Mouse (Mus musculus): ENCODE results near the gene Prss33. TPM values are rescaled to one million over a fixed set of nuclear protein-coding genes. Genes with fewer than 3 reads are reported as not detected.
"Not testable (repeated sequence)": the region's sequence is repeated elsewhere in the genome, so short reads cannot be mapped to it uniquely, and the experiment has no call there.

Prss33 gene
- polyA plus RNA-seq (2014; fragmentation: Nextera tagmentation; extraction: Ambion mirVana), result 0.41 TPM in 1 of 2 replicates, not detected in the other

GRCm38 (mm10) chr17:23836006-23836575 is at the start of gene Prss33:
Gene Prss33 (minus strand): TSS chr17:23836056.
- DNase-seq (no peak), ATAC-seq (ENCODE audit: low FRiP score, low TSS enrichment) (no peak)
- WGBS, result 39% methylated on average over 8 of the region's 8 CpGs
- Histone ChIP-seq H3K4me2 (ENCODE audit: low read length) (no peak within 1 kb of the TSS), H3K4me1 (ENCODE audit: control insufficient read depth, insufficient read depth, low read length) (no peaks in the 10 kb centered on the region; the same call in 1 of the 2 replicates), H3K27me3 (ENCODE audit: control insufficient read depth, insufficient read depth, low read length) (0 out of 2 replicates have a peak, but pooled peaks cover 3% of the 10 kb centered on the region), H3K4me3 (replicated peaks; ENCODE audit: low read depth, low read length) (no peak within 1 kb of the TSS), H3K9me3 (ENCODE audit: control insufficient read depth, low read length) (no peaks in the 10 kb centered on the region), H3K36me3 (ENCODE audit: control insufficient read depth, insufficient read depth, low read length) (no peaks in the 10 kb centered on the region), H3K9ac (replicated peaks; ENCODE audit: low read length) (no peak within 1 kb of the TSS), H3K27ac (replicated peaks; ENCODE audit: low read depth, low read length) (no peak within 1 kb of the TSS)

GRCm38 (mm10) chr17:23880576-23880975 is 44.7 kb upstream of the Prss33 start, which contains the start of the genes Dcpp1 and Dcpp2:
Gene Dcpp1 (plus strand): TSS chr17:23880876.
Gene Dcpp2 (plus strand): TSS chr17:23880880.
- not testable (repeated sequence) for ATAC-seq (ENCODE audit: low FRiP score, low TSS enrichment); H3K36me3 ChIP-seq (ENCODE audit: control insufficient read depth, insufficient read depth, low read length); H3K9ac ChIP-seq (replicated peaks; ENCODE audit: low read length); H3K4me1 ChIP-seq (ENCODE audit: control insufficient read depth, insufficient read depth, low read length); H3K4me2 ChIP-seq (ENCODE audit: low read length); H3K9me3 ChIP-seq (ENCODE audit: control insufficient read depth, low read length); H3K27ac ChIP-seq (replicated peaks; ENCODE audit: low read depth, low read length); H3K4me3 ChIP-seq (replicated peaks; ENCODE audit: low read depth, low read length); DNase-seq; H3K27me3 ChIP-seq (ENCODE audit: control insufficient read depth, insufficient read depth, low read length)
- 73% methylated on average over 4 of the region's 4 CpGs for WGBS

GRCm38 (mm10) chr17:23877166-23877565 is 41.3 kb upstream of the Prss33 start:
- Histone ChIP-seq H3K9ac (replicated peaks; ENCODE audit: low read length) (no peak overlapping the region), H3K27me3 (ENCODE audit: control insufficient read depth, insufficient read depth, low read length) (no peaks in the 10 kb centered on the region), H3K4me1 (ENCODE audit: control insufficient read depth, insufficient read depth, low read length) (no peaks in the 10 kb centered on the region), H3K9me3 (ENCODE audit: control insufficient read depth, low read length) (no peaks in the 10 kb centered on the region), H3K4me2 (ENCODE audit: low read length) (no peak overlapping the region), H3K27ac (replicated peaks; ENCODE audit: low read depth, low read length) (no peak overlapping the region), H3K4me3 (replicated peaks; ENCODE audit: low read depth, low read length) (no peak overlapping the region), H3K36me3 (ENCODE audit: control insufficient read depth, insufficient read depth, low read length) (no peaks in the 10 kb centered on the region)
- DNase-seq (peak; percentile 15), ATAC-seq (ENCODE audit: low FRiP score, low TSS enrichment) (peak; percentile 17; the same call in 1 of the 2 replicates)
- 85% methylated on average over 2 of the region's 2 CpGs for WGBS

- Histone ChIP-seq H3K4me3 (replicated peaks; ENCODE audit: low read depth, low read length) (no peak overlapping the region), H3K9me3 (ENCODE audit: control insufficient read depth, low read length) (no peaks in the 10 kb centered on the region), H3K27ac (replicated peaks; ENCODE audit: low read depth, low read length) (no peak overlapping the region), H3K9ac (replicated peaks; ENCODE audit: low read length) (no peak overlapping the region), H3K36me3 (ENCODE audit: control insufficient read depth, insufficient read depth, low read length) (no peaks in the 10 kb centered on the region), H3K4me2 (ENCODE audit: low read length) (no peak overlapping the region), H3K27me3 (ENCODE audit: control insufficient read depth, insufficient read depth, low read length) (no peaks in the 10 kb centered on the region), H3K4me1 (ENCODE audit: control insufficient read depth, insufficient read depth, low read length) (no peaks in the 10 kb centered on the region)
- WGBS, result 57% methylated on average over 3 of the region's 3 CpGs
- ATAC-seq (ENCODE audit: low FRiP score, low TSS enrichment) (peak; percentile 62), DNase-seq (peak; percentile 51)
Observed at GRCm38 (mm10) chr17:23876741-23877140, 40.9 kb upstream of the Prss33 start.

- no peaks in the 10 kb centered on the region for H3K9me3 ChIP-seq (ENCODE audit: control insufficient read depth, low read length)
- H3K27me3 ChIP-seq (ENCODE audit: control insufficient read depth, insufficient read depth, low read length), result no peaks in the 10 kb centered on the region
- H3K4me1 ChIP-seq (ENCODE audit: control insufficient read depth, insufficient read depth, low read length), result no peaks in the 10 kb centered on the region
- 49% methylated on average over 8 of the region's 8 CpGs for WGBS
- H3K27ac ChIP-seq (replicated peaks; ENCODE audit: low read depth, low read length), result no peak overlapping the region
- H3K36me3 ChIP-seq (ENCODE audit: control insufficient read depth, insufficient read depth, low read length), result no peaks in the 10 kb centered on the region
- ATAC-seq (ENCODE audit: low FRiP score, low TSS enrichment), result no peak
- H3K9ac ChIP-seq (replicated peaks; ENCODE audit: low read length), result no peak overlapping the region
- DNase-seq, result peak; percentile 72
- H3K4me3 ChIP-seq (replicated peaks; ENCODE audit: low read depth, low read length), result no peak overlapping the region
- no peak overlapping the region for H3K4me2 ChIP-seq (ENCODE audit: low read length)
Observed at GRCm38 (mm10) chr17:23873884-23874856, 38.3 kb upstream of the Prss33 start.

GRCm38 (mm10) chr17:23868513-23868912 is 32.7 kb upstream of the Prss33 start:
- Histone ChIP-seq H3K36me3 (ENCODE audit: control insufficient read depth, insufficient read depth, low read length) (no peaks in the 10 kb centered on the region), H3K27me3 (ENCODE audit: control insufficient read depth, insufficient read depth, low read length) (no peaks in the 10 kb centered on the region), H3K27ac (replicated peaks; ENCODE audit: low read depth, low read length) (no peak overlapping the region), H3K4me3 (replicated peaks; ENCODE audit: low read depth, low read length) (no peak overlapping the region), H3K9me3 (ENCODE audit: control insufficient read depth, low read length) (no peaks in the 10 kb centered on the region), H3K4me2 (ENCODE audit: low read length) (no peak overlapping the region), H3K9ac (replicated peaks; ENCODE audit: low read length) (no peak overlapping the region), H3K4me1 (ENCODE audit: control insufficient read depth, insufficient read depth, low read length) (no peaks in the 10 kb centered on the region)
- DNase-seq (no peak), ATAC-seq (ENCODE audit: low FRiP score, low TSS enrichment) (no peak)
- WGBS, result 91% methylated on average over 11 of the region's 11 CpGs

GRCm38 (mm10) chr17:23867756-23868155 is 31.9 kb upstream of the Prss33 start, which contains the start of gene Prss21:
Gene Prss21 (plus strand): TSS chr17:23868056.
- no peak within 1 kb of the TSS for H3K4me2 ChIP-seq (ENCODE audit: low read length)
- no peaks in the 10 kb centered on the region for H3K4me1 ChIP-seq (ENCODE audit: control insufficient read depth, insufficient read depth, low read length)

GRCm38 (mm10) chr17:23862926-23863325 is 27.1 kb upstream of the Prss33 start:
- 83% methylated on average over 4 of the region's 4 CpGs for WGBS
- ATAC-seq (ENCODE audit: low FRiP score, low TSS enrichment), result no peak

More at GRCm38 (mm10) chr17:23867756-23868155, 31.9 kb upstream of the Prss33 start, which contains the start of gene Prss21:
- Histone ChIP-seq H3K27me3 (ENCODE audit: control insufficient read depth, insufficient read depth, low read length) (no peaks in the 10 kb centered on the region), H3K4me3 (replicated peaks; ENCODE audit: low read depth, low read length) (no peak within 1 kb of the TSS), H3K27ac (replicated peaks; ENCODE audit: low read depth, low read length) (no peak within 1 kb of the TSS), H3K9me3 (ENCODE audit: control insufficient read depth, low read length) (no peaks in the 10 kb centered on the region), H3K9ac (replicated peaks; ENCODE audit: low read length) (no peak within 1 kb of the TSS), H3K36me3 (ENCODE audit: control insufficient read depth, insufficient read depth, low read length) (no peaks in the 10 kb centered on the region)
- WGBS, result 87% methylated on average over 15 of the region's 15 CpGs
- ATAC-seq (ENCODE audit: low FRiP score, low TSS enrichment) (no peak), DNase-seq (no peak)

More at GRCm38 (mm10) chr17:23862926-23863325, 27.1 kb upstream of the Prss33 start:
- no peak for DNase-seq
- Histone ChIP-seq H3K4me2 (ENCODE audit: low read length) (no peak overlapping the region), H3K9ac (replicated peaks; ENCODE audit: low read length) (no peak overlapping the region), H3K27me3 (ENCODE audit: control insufficient read depth, insufficient read depth, low read length) (no peaks in the 10 kb centered on the region), H3K4me3 (replicated peaks; ENCODE audit: low read depth, low read length) (no peak overlapping the region), H3K4me1 (ENCODE audit: control insufficient read depth, insufficient read depth, low read length) (no peaks in the 10 kb centered on the region), H3K9me3 (ENCODE audit: control insufficient read depth, low read length) (no peaks in the 10 kb centered on the region), H3K27ac (replicated peaks; ENCODE audit: low read depth, low read length) (no peak overlapping the region), H3K36me3 (ENCODE audit: control insufficient read depth, insufficient read depth, low read length) (no peaks in the 10 kb centered on the region)

Measured in midbrain, embryonic 14.5 days (tissue).